Mouse (Mus musculus): Measurements from ENCODE around the gene Porcn.

The Porcn gene

DNA sequence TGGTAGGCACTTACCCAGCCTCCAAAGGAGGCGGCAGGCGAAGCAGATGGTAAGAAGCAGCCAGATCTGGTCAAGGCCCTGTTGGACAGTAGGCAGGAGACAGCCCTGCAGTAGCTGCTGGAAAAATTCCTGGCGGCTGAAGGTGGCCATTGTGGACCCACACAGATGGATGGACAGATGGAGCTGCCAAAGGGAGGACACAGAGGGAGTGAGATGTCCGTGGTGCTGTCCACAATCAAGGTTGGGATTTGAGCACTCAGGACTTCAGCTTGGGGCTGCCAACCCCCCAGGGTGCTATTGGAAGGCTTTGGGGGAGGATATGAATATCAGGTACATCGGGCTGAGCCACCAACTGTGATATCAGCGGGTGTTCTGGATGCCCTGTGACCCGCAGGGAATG is 774 bp downstream of the Porcn start:
- DNase-seq, result no peak

DNA sequence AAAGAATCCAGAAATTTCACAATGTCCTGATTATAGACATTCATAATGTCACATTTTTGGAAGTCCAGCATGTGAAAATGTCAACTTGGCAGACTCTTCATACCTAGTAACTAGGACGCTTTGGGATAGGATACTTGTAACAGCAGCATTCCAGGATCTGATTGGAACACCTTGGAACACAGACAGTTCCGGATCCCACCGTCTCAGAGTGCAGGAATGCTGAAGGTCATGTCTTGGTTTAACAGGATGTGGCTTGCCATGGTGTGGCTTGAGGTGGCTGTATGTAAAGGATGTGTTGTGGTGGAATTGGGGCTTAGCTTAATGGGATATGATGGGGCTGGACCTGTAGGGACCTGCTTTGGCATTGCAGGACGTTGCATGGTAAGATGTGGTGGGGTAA is 1.2 kb downstream of the Porcn start:
- no peak for DNase-seq

DNA sequence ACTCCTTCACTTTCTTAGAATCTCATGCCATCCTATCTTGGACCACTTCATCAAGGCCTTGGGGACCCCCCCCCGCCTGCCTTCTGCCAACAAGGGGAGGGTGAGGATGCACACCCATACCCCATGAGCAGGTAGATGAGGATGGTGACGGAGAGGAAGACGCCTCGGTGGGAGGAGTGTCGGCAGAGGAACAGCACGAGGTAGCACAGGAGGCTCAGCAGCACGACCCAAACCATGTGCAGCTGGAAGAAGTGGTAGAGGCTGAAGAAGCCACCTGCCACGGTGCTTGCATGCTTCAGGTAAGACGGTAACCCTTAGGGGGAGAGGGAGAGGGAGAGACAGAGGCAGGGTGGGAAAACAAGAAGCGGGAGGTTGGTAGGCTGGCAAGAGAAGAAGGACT is 2.2 kb downstream of the Porcn start:
- DNase-seq, result no peak

- no peak for DNase-seq
These were observed 3.2 kb downstream of the Porcn start for GRCm38 (mm10) chrX:8203105-8203504.

GRCm38 (mm10) chrX:8193419-8193723 is 13.0 kb downstream of the Porcn start, which contains the start of gene Ebp:
TSS of gene Ebp (minus strand) at chrX:8193512.
- peak in 1 of 2 experiments; percentile 15 for DNase-seq

DNA sequence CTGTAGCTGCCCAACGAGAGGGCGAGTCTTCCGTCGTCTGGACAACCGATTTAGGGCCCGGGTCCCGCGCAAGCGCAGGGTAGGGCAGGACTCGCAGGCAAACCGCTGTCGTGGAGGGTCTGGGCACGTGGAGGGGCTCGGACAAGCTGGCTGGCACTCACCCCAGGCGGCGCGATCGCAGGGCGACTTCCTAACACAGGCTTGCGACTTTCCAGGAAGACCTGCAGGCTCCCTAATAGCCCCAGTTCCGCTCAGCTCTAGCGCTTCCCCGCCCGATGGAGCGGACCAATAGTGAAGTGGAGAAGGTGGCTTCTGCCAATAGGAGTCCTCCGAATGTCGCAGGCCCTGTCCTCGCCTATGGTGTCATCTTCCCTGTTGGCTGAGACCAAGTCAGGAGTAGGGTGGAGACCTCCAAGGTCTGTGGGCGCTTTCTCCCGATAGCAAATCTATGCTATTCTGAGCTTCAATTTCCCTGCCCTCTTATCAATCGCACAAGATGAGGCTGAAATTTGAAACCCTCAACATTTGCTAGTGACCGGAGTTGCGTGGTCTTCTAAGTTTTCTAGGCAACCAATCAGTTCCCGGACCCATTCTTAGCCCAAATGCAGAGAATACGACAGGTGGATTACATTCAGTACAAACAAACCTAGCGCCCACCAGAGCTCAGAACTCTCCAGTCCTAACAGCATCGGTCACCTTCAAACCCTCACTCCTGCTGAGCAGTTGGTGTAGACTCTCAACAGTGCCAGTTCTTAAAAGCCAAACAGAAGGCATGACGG is 13.5 kb downstream of the Porcn start:
- peak; percentile 83 to 86 for DNase-seq

- DNase-seq, result peak in 1 of 2 experiments; percentile 7
These were observed 14.1 kb downstream of the Porcn start for GRCm38 (mm10) chrX:8192126-8192639.

- DNase-seq, result peak; percentile 27 to 30
These were observed 23.3 kb downstream of the Porcn start for GRCm38 (mm10) chrX:8182871-8183540.

- no peak for DNase-seq
These were observed 26.7 kb downstream of the Porcn start for GRCm38 (mm10) chrX:8179646-8180045.

- no peak for DNase-seq
These were observed 27.5 kb downstream of the Porcn start for GRCm38 (mm10) chrX:8178871-8179270.

GRCm38 (mm10) chrX:8175504-8176385 is 30.6 kb downstream of the Porcn start, which contains the start of gene Tbc1d25:
TSS of gene Tbc1d25 (minus strand) at chrX:8176181.
- DNase-seq, result peak; percentile 92 to 94

DNA sequence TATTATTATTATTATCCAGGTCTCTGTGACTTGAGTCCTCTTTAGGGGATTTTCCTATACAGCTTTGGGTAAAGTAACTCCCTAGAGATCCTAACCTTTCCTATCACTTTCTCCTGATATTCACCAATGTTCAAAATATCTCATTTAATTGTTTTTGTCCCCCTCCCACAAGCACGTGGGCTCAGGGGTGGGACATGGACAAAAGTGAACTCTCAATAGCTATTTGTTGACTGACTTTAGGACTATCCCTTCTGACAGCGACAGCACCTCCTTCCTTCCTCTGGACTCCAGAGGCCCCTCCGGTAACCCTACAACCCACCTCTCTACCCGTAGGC is 31.2 kb downstream of the Porcn start:
- no peak for DNase-seq

DNA sequence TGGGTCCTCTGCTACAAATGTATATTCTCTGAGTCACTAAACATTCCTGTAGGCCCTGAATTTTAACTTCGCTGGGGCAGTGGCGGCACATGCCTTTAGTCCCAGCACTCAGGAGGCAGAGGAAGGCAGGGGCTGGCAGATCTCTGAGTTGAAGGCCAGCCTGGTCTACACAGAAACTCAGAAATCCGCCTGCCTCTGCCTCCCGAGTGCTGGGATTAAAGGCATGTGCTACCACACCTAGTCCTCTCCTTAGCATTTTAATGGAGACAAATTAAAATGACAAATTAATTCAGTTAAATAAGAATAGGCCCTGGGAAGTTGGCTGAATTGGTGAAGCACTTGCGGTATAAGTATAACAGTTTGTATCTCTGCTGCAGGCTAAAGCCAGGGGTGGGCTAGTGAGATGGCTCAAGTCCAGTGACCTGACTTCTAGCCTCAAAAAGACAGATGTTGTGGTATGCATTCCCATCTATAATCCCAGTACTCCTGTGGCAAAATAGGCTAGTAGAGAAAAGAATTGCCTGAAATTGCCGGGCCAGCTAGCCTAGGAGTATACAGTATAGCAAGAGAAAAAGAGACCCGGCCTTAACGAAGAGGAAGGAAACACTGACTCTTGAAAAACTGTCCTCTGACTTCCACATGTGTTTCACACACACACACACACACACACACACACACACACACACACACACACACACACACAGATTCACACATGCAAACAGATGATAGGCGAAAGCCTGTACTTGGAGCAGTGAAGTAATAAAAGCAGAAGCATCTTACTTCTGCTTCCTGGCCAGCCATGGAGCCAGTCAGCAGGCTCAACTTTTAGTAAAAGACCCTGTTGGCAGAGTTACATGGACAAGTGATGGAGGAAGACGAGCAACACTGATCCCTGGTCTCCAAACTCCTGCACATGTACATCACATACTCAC is 38.3 kb downstream of the Porcn start:
- no peak for DNase-seq

GRCm38 (mm10) chrX:8164471-8164870 is 41.9 kb downstream of the Porcn start:
- no peak for DNase-seq

- DNase-seq, result no peak
These were observed 43.2 kb downstream of the Porcn start for GRCm38 (mm10) chrX:8163076-8163475.

DNA sequence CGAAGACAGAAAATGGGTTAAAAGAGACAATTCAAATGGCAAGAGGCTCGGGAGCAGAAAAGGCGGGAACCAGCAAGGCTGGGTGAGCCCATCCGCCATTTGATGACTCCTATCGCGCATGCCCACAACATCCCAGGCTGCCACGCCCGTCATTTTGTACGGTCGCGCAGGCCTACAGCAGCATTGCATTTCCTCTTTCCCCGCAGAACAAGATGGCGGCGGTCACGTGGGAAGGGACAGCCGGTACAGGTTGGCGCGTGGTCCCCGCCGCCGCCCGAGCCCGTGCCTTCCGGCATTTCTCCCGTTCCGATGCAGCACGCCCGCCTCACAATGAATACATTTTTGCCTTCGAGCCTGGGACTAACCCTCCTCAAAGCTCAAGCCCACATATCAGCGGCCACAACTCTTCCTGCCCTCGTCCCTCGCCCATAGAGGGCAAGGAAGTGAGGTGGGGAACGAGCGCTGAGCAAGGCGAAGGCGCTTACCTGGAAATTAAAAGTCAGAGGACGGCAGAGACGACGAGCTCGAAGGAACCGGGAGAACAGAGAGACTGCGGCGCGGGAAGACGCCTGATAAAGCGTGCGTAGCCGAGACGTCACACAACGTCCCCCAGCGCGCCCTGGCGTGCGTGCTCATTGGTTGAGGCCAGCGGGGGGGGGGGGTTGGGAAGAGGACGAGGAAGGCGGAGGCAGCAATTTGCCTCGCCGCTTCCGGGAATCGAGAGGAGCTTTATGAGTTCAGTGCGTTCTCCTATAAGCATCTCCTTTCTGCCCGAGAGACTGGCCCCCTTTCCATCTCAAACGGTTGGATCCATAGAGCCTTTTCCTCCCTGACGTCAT is 61.0 kb downstream of the Porcn start, which contains the start of gene Rbm3:
Gene Rbm3, minus strand, starts transcription at position 728 of the 839 bp plus-strand sequence.
- peak; percentile 89 to 91 for DNase-seq

Data from kidney, postnatal 36 days (tissue).